Mouse (Mus musculus): Measurements from ENCODE around the gene Tspan15. TPM values are rescaled to one million over a fixed set of nuclear protein-coding genes. Genes with fewer than 3 reads are reported as not detected.

Gene Tspan15
- total and polyA plus RNA-seq, 2 experiments: 4.1 to 8.6 TPM

DNA sequence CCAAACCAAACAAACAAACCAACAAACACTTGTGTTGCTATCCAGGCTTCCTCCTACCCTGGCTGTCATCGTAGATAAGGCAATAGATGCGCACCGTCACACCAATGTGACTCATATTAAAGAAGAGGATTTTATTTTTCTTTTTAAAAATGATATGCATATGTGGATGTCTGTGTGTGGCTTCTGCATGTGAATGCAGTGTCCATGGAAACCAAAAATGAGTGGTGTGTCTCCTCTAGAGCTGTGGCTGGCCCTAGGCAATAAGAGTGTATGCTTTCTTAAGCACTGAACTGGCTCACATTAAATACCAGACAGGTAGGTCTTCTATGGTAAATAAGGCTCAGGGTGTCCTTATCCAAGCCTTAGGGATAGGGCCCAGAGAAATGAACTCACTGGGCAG, 7.6 kb upstream of the Tspan15 start:
- H3K9ac ChIP-seq (ENCODE audit: low read depth, low read length): no peak overlapping the region
- H3K4me1 ChIP-seq (ENCODE audit: control insufficient read depth, insufficient read depth, low read length): no peaks in the 10 kb centered on the region
- WGBS: 97% methylated on average over 3 of the region's 3 CpGs
- no peaks in the 10 kb centered on the region for H3K36me3 ChIP-seq (ENCODE audit: control insufficient read depth, insufficient read depth, low read length)
- TF ChIP-seq CTCF (IDR thresholded peaks at IDR 0.05; ENCODE audit: low read depth, low read length) (no peak), POLR2A (IDR thresholded peaks at IDR 0.05; ENCODE audit: extremely low read depth, insufficient read depth, low read length) (no peak)
- H3K79me2 ChIP-seq (ENCODE audit: control insufficient read depth, insufficient read depth, low read length): no peaks in the 10 kb centered on the region
- DNase-seq (ENCODE audit: extremely low read depth, low read depth, low spot score): no peak
- 0 out of 2 replicates have a peak, but pooled peaks cover 2% of the 10 kb centered on the region for H3K27me3 ChIP-seq (ENCODE audit: control insufficient read depth, insufficient read depth, low read length)
- no peak overlapping the region for H3K4me3 ChIP-seq (ENCODE audit: insufficient read depth, low read depth, low read length)
- H3K27ac ChIP-seq (replicated peaks; ENCODE audit: insufficient read depth, low read depth, low read length): no peak overlapping the region

DNA sequence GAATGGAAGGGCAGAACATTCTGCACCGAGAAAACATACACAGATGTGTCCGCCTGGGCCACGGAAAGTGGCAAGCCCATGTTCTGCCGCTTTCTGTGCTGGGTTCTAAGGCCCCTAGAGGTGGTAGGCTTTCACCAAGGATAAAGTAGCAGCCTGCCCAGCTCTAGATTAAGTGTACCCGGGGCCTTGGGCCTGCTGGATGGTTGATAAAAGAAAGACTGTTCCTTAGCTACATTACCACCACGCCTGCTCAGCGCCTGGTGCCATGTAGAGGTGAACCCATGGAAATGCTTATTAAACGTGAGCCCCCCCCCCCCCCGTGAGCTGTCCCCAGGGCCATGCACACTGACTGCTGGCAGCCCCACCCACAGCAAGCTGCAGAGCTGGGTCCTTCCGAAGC, 6.2 kb upstream of the Tspan15 start:
- WGBS: 85% methylated on average over 10 of the region's 10 CpGs
- Histone ChIP-seq H3K9ac (ENCODE audit: low read depth, low read length) (no peak overlapping the region), H3K4me1 (ENCODE audit: control insufficient read depth, insufficient read depth, low read length) (no peaks in the 10 kb centered on the region)

DNA sequence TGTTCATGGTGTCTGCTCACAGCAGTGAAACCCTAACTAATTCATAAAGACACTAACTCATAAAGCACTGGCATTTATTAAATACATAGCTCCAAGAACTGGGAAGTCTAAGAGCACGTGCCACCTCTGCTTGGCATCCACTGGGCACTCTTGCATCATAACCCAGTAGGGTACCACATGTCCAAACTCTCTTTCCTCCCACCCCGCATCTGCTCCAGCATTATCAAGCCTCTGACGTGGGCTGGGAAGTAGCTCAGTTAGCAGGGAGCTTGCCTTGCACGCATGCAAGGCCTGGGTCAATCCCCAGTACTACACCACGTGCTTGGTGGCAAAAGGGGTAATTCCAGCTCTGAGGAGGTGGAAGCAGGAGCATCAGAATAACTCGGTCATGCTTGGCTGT, 5.1 kb upstream of the Tspan15 start:
- Histone ChIP-seq H3K79me2 (ENCODE audit: control insufficient read depth, insufficient read depth, low read length) (no peaks in the 10 kb centered on the region), H3K27ac (replicated peaks; ENCODE audit: insufficient read depth, low read depth, low read length) (no peak overlapping the region), H3K9ac (ENCODE audit: low read depth, low read length) (no peak overlapping the region), H3K4me3 (ENCODE audit: insufficient read depth, low read depth, low read length) (no peak overlapping the region), H3K36me3 (ENCODE audit: control insufficient read depth, insufficient read depth, low read length) (no peaks in the 10 kb centered on the region), H3K4me1 (ENCODE audit: control insufficient read depth, insufficient read depth, low read length) (no peaks in the 10 kb centered on the region), H3K27me3 (ENCODE audit: control insufficient read depth, insufficient read depth, low read length) (no peaks in the 10 kb centered on the region)
- TF ChIP-seq POLR2A (IDR thresholded peaks at IDR 0.05; ENCODE audit: extremely low read depth, insufficient read depth, low read length) (no peak), CTCF (IDR thresholded peaks at IDR 0.05; ENCODE audit: low read depth, low read length) (no peak)
- DNase-seq (ENCODE audit: extremely low read depth, low read depth, low spot score): no peak
- 90% methylated on average over 6 of the region's 6 CpGs for WGBS

More for the DNA sequence above, 6.2 kb upstream of the Tspan15 start:
- Histone ChIP-seq H3K4me3 (ENCODE audit: insufficient read depth, low read depth, low read length) (no peak overlapping the region), H3K27me3 (ENCODE audit: control insufficient read depth, insufficient read depth, low read length) (no peaks in the 10 kb centered on the region), H3K27ac (replicated peaks; ENCODE audit: insufficient read depth, low read depth, low read length) (no peak overlapping the region), H3K79me2 (ENCODE audit: control insufficient read depth, insufficient read depth, low read length) (no peaks in the 10 kb centered on the region), H3K36me3 (ENCODE audit: control insufficient read depth, insufficient read depth, low read length) (no peaks in the 10 kb centered on the region)
- TF ChIP-seq POLR2A (IDR thresholded peaks at IDR 0.05; ENCODE audit: extremely low read depth, insufficient read depth, low read length) (no peak), CTCF (IDR thresholded peaks at IDR 0.05; ENCODE audit: low read depth, low read length) (no peak)
- DNase-seq (ENCODE audit: extremely low read depth, low read depth, low spot score): no peak

DNA sequence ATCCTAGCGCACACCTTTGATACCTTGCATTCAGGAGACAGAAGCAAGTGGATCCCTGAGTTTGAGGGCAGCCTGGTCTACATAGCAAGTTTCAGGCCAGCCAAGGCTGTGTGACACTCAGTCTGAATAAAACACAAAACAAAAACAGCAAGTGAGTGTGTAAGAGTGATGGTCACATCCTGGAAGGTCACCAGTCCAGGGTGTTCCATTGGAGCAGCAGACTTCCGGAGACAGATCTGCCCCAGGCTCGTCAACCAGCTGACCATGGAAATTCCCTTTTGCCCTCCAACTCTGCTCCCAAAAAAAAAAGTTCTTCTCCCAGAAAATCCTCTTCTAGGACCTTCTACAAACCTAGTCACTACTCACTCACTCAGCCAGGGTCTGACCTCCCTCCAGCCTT, 760 bp upstream of the Tspan15 start:
- no peak for DNase-seq (ENCODE audit: extremely low read depth, low read depth, low spot score)
- H3K4me3 ChIP-seq (ENCODE audit: insufficient read depth, low read depth, low read length): no peak overlapping the region
- H3K79me2 ChIP-seq (ENCODE audit: control insufficient read depth, insufficient read depth, low read length): peaks cover 4% of the 10 kb centered on the region; the same call in 1 of the 2 replicates
- no peaks in the 10 kb centered on the region for H3K36me3 ChIP-seq (ENCODE audit: control insufficient read depth, insufficient read depth, low read length)
- H3K4me1 ChIP-seq (ENCODE audit: control insufficient read depth, insufficient read depth, low read length): no peaks in the 10 kb centered on the region
- 0 out of 2 replicates have a peak overlapping the region, but pooled peaks have one; percentile 7 for H3K27ac ChIP-seq (replicated peaks; ENCODE audit: insufficient read depth, low read depth, low read length)
- 86% methylated on average over 3 of the region's 3 CpGs for WGBS
- no peaks in the 10 kb centered on the region for H3K27me3 ChIP-seq (ENCODE audit: control insufficient read depth, insufficient read depth, low read length)
- TF ChIP-seq POLR2A (IDR thresholded peaks at IDR 0.05; ENCODE audit: extremely low read depth, insufficient read depth, low read length) (no peak), CTCF (IDR thresholded peaks at IDR 0.05; ENCODE audit: low read depth, low read length) (no peak)
- H3K9ac ChIP-seq (ENCODE audit: low read depth, low read length): no peak overlapping the region

DNA sequence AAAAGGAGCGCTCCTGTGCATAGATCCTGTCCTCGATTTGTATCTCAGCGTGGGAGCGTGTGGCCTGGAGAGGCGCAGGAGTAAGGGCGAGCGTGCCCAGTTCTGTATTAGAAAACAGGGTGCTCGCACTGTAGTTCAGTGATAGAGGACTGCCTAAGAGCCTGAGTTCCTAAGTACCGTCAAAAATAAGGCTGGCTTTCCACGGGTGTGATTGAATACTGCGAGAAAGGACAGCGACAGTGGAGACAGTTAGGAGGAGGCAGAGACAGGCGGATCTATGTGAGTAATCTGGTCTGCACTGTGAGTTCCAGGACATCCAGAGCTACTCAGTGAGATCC, 313 bp upstream of the Tspan15 start:
- DNase-seq (ENCODE audit: extremely low read depth, low read depth, low spot score): no peak
- H3K27ac ChIP-seq (replicated peaks; ENCODE audit: insufficient read depth, low read depth, low read length): no peak overlapping the region; the same call in 1 of the 2 replicates
- WGBS: 9% methylated on average over 13 of the region's 13 CpGs
- peaks cover 4% of the 10 kb centered on the region; the same call in 1 of the 2 replicates for H3K79me2 ChIP-seq (ENCODE audit: control insufficient read depth, insufficient read depth, low read length)
- H3K4me1 ChIP-seq (ENCODE audit: control insufficient read depth, insufficient read depth, low read length): no peaks in the 10 kb centered on the region
- 0 out of 2 replicates have a peak overlapping the region, but pooled peaks have one; percentile 12 for H3K9ac ChIP-seq (ENCODE audit: low read depth, low read length)
- no peaks in the 10 kb centered on the region for H3K27me3 ChIP-seq (ENCODE audit: control insufficient read depth, insufficient read depth, low read length)
- no peak for TF ChIP-seq POLR2A (IDR thresholded peaks at IDR 0.05; ENCODE audit: extremely low read depth, insufficient read depth, low read length)
- no peak for TF ChIP-seq CTCF (IDR thresholded peaks at IDR 0.05; ENCODE audit: low read depth, low read length)
- peak overlapping the region; percentile 39; the same call in 1 of the 2 replicates for H3K4me3 ChIP-seq (ENCODE audit: insufficient read depth, low read depth, low read length)
- H3K36me3 ChIP-seq (ENCODE audit: control insufficient read depth, insufficient read depth, low read length): no peaks in the 10 kb centered on the region

DNA sequence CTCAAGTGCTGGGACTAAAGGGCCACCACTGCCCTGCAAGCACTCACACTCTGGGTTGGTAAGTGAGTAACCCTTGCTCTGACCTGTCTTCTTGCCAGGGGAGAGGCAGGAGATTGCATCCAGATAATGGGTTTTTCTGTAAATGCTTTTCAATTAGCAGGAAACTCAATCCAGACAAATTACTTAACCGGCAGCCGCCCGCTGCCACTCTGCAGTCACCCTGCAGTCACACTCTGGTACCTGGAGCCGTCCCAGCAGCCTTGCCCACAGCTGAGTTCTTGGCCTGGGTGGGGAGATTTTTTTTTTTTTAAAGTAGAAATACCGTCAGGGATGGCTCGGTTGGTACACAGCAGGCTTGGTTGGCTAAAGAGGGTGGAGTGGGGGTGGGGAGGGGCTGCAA, 2.9 kb downstream of the Tspan15 start:
- Histone ChIP-seq H3K9ac (ENCODE audit: low read depth, low read length) (no peak overlapping the region), H3K27me3 (ENCODE audit: control insufficient read depth, insufficient read depth, low read length) (no peaks in the 10 kb centered on the region), H3K36me3 (ENCODE audit: control insufficient read depth, insufficient read depth, low read length) (no peaks in the 10 kb centered on the region), H3K4me3 (ENCODE audit: insufficient read depth, low read depth, low read length) (no peak overlapping the region), H3K27ac (replicated peaks; ENCODE audit: insufficient read depth, low read depth, low read length) (no peak overlapping the region), H3K79me2 (ENCODE audit: control insufficient read depth, insufficient read depth, low read length) (peaks cover 4% of the 10 kb centered on the region; the same call in 1 of the 2 replicates), H3K4me1 (ENCODE audit: control insufficient read depth, insufficient read depth, low read length) (no peaks in the 10 kb centered on the region)
- DNase-seq (ENCODE audit: extremely low read depth, low read depth, low spot score): no peak
- WGBS: 71% methylated on average over 6 of the region's 6 CpGs
- TF ChIP-seq CTCF (IDR thresholded peaks at IDR 0.05; ENCODE audit: low read depth, low read length) (no peak), POLR2A (IDR thresholded peaks at IDR 0.05; ENCODE audit: extremely low read depth, insufficient read depth, low read length) (no peak)
